In the genomic region with DNA sequence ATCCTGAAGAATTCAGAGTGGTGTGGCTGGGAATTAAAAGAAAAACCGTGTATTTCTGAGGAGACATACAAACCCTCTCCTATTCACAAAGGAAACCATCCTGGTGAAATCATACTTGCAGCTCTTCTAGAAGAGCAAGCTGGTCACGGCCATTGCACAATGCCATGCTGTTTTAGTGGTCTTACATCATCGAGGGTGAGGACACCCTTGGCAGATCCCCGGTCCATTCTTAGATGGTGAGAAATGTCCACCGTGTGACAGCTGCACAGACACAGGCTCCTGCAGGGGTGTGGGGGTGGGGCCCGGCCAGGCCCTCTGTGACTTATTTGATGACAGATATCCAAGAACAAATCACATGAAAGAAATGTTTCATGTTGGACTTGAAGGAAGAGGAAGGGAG, we compare ENCODE assay signal across 10 mouse cellular contexts. TPM values are rescaled to one million over a fixed set of nuclear protein-coding genes. Genes with fewer than 3 reads are reported as not detected.
A peak's percentile ranks its signal among the peaks of the same experiment; 100 is the strongest.
DNase-seq lines count a peak whose midpoint lies in the region; ATAC-seq lines count a peak whose summit lies in the region.
"Had no signal": no experiment of that assay in that cellular context is flagged by ENCODE, and none has a peak within 500 bp of the region (broad histone marks: within the 10 kb centered on the region; RNA-seq: fewer than 3 reads in every experiment).

No protein-coding gene starts in this region.

- WGBS in heart, embryonic 10.5 days = 47% methylated on average over 6 of the region's 6 CpGs
- 30% methylated on average over 6 of the region's 6 CpGs for WGBS in lung, embryonic 15.5 days

- H3K9ac ChIP-seq in lung, embryonic 15.5 days = no peak overlapping the region
- H3K9ac ChIP-seq: limb, embryonic 12.5 days had no signal

- no peak overlapping the region for H3K4me3 ChIP-seq in heart, embryonic 10.5 days
- no peak overlapping the region for H3K4me3 ChIP-seq in lung, embryonic 15.5 days
- H3K4me3 ChIP-seq: limb, embryonic 12.5 days had no signal

- no peak overlapping the region for H3K4me2 ChIP-seq in lung, embryonic 15.5 days
- H3K4me2 ChIP-seq: limb, embryonic 12.5 days had no signal

- no peaks in the 10 kb centered on the region for H3K36me3 ChIP-seq in heart, embryonic 10.5 days
- H3K36me3 ChIP-seq in lung, embryonic 15.5 days = no peaks in the 10 kb centered on the region
- H3K36me3 ChIP-seq: limb, embryonic 12.5 days had no signal

- H3K27me3 ChIP-seq in heart, embryonic 10.5 days (ENCODE audit: insufficient read depth, poor library complexity, severe bottlenecking) = no peaks in the 10 kb centered on the region
- H3K27me3 ChIP-seq in lung, embryonic 15.5 days = no peaks in the 10 kb centered on the region
- H3K27me3 ChIP-seq: limb, embryonic 12.5 days had no signal

- DNase-seq in heart, adult 11 months = peak; percentile 98
- DNase-seq in heart, embryonic 10.5 days (ENCODE audit: low spot score) = no peak
- DNase-seq in MN1 (ENCODE audit: low spot score) = peak; percentile 74
- DNase-seq in urinary bladder, adult 18-20 months (ENCODE audit: low spot score in 2 of 2) = no peak
- DNase-seq in right cerebral cortex, postnatal 14 days = no peak

- H3K27ac ChIP-seq in heart, embryonic 10.5 days = no peak overlapping the region
- peak overlapping the region; percentile 64 for H3K27ac ChIP-seq in lung, embryonic 15.5 days
- H3K27ac ChIP-seq: limb, embryonic 12.5 days had no signal

- H3K4me1 ChIP-seq in heart, embryonic 10.5 days = peaks cover 10% of the 10 kb centered on the region; the same call in 1 of the 2 replicates
- H3K4me1 ChIP-seq in lung, embryonic 15.5 days = peaks cover 17% of the 10 kb centered on the region
- H3K4me1 ChIP-seq: limb, embryonic 12.5 days had no signal

- peak; percentile 99 for ATAC-seq in granulocyte monocyte progenitor cell, adult 5-6 weeks (replicated peaks; ENCODE audit: poor library complexity, severe bottlenecking)
- ATAC-seq in lung, embryonic 15.5 days (ENCODE audit: borderline replicate concordance, extremely low read depth, low FRiP score, low TSS enrichment) = peak; percentile 89
- ATAC-seq in CD4-positive, CD25-positive, alpha-beta regulatory T cell, adult 4 months = no peak

- no peaks in the 10 kb centered on the region for H3K9me3 ChIP-seq in heart, embryonic 10.5 days
- no peaks in the 10 kb centered on the region for H3K9me3 ChIP-seq in lung, embryonic 15.5 days

RNA-seq across cellular contexts. Expression of gene Gm42372, which starts 8.9 kb away (rescaled TPM):
- 0.22 and 0.24 TPM in 2 replicates for polyA plus RNA-seq in heart, embryonic 10.5 days (2016; fragmentation: Nextera tagmentation; extraction: Ambion mirVana)
- 0.09 TPM in 1 of 2 replicates, not detected in the other for total RNA-seq in granulocyte monocyte progenitor cell, adult 5-6 weeks (2014; fragmentation: Nextera tagmentation)
- total RNA-seq in granulocyte monocyte progenitor cell, adult 5-6 weeks (2017) = 0.04 TPM in 1 of 2 replicates, not detected in the other
- polyA plus RNA-seq in lung, embryonic 15.5 days (2015; fragmentation: Nextera tagmentation; extraction: Ambion mirVana) = 0.16 and 0.17 TPM in 2 replicates
- 1 to 10 TPM; 4.8 to 4.9 TPM for polyA plus RNA-seq in CD4-positive, CD25-positive, alpha-beta regulatory T cell, adult 4 months (2017; shearing (Covaris generic))

RNA-seq across cellular contexts. Expression of gene Pnmal1, which starts 14.5 kb away (rescaled TPM):
- polyA plus RNA-seq in heart, embryonic 10.5 days (2016; fragmentation: Nextera tagmentation; extraction: Ambion mirVana) = 0.16 and 0.30 TPM in 2 replicates
- not detected in 2 replicates for total RNA-seq in granulocyte monocyte progenitor cell, adult 5-6 weeks (2014; fragmentation: Nextera tagmentation)
- total RNA-seq in granulocyte monocyte progenitor cell, adult 5-6 weeks (2017) = not detected in 2 replicates
- polyA plus RNA-seq in lung, embryonic 15.5 days (2015; fragmentation: Nextera tagmentation; extraction: Ambion mirVana) = 0.11 and 0.36 TPM in 2 replicates
- polyA plus RNA-seq in CD4-positive, CD25-positive, alpha-beta regulatory T cell, adult 4 months (2017; shearing (Covaris generic)) = not detected
- total RNA-seq: hematopoietic stem cell, adult 5-6 weeks had no signal

RNA-seq across cellular contexts. Expression of gene Ccdc8, which starts 18.5 kb away (rescaled TPM):
- 13.3 and 19.7 TPM in 2 replicates for polyA plus RNA-seq in heart, embryonic 10.5 days (2016; fragmentation: Nextera tagmentation; extraction: Ambion mirVana)
- total RNA-seq in granulocyte monocyte progenitor cell, adult 5-6 weeks (2014; fragmentation: Nextera tagmentation) = 4.6 and 4.9 TPM in 2 replicates
- total RNA-seq in granulocyte monocyte progenitor cell, adult 5-6 weeks (2017) = 4.8 and 6.5 TPM in 2 replicates
- 34.9 and 35.9 TPM in 2 replicates for polyA plus RNA-seq in lung, embryonic 15.5 days (2015; fragmentation: Nextera tagmentation; extraction: Ambion mirVana)
- polyA plus RNA-seq in CD4-positive, CD25-positive, alpha-beta regulatory T cell, adult 4 months (2017; shearing (Covaris generic)) = under 1 TPM in 1 of 2 experiments, not detected in 1; 0.20 TPM

RNA-seq across cellular contexts. Expression of gene Pnmal2, which starts 29.5 kb away (rescaled TPM):
- polyA plus RNA-seq in heart, embryonic 10.5 days (2016; fragmentation: Nextera tagmentation; extraction: Ambion mirVana) = 1.7 and 2.2 TPM in 2 replicates
- not detected in 2 replicates for total RNA-seq in granulocyte monocyte progenitor cell, adult 5-6 weeks (2014; fragmentation: Nextera tagmentation)
- total RNA-seq in granulocyte monocyte progenitor cell, adult 5-6 weeks (2017) = 0.04 TPM in 1 of 2 replicates, not detected in the other
- 6.2 and 6.6 TPM in 2 replicates for polyA plus RNA-seq in lung, embryonic 15.5 days (2015; fragmentation: Nextera tagmentation; extraction: Ambion mirVana)
- polyA plus RNA-seq in CD4-positive, CD25-positive, alpha-beta regulatory T cell, adult 4 months (2017; shearing (Covaris generic)) = not detected
- total RNA-seq: hematopoietic stem cell, adult 5-6 weeks had no signal

RNA-seq across cellular contexts. Expression of gene Calm3, which starts 50.1 kb away (rescaled TPM):
- 114 and 117 TPM in 2 replicates for polyA plus RNA-seq in heart, embryonic 10.5 days (2016; fragmentation: Nextera tagmentation; extraction: Ambion mirVana)
- total RNA-seq in granulocyte monocyte progenitor cell, adult 5-6 weeks (2014; fragmentation: Nextera tagmentation) = 188 and 246 TPM in 2 replicates
- 463 and 465 TPM in 2 replicates for total RNA-seq in granulocyte monocyte progenitor cell, adult 5-6 weeks (2017)
- 101 and 104 TPM in 2 replicates for polyA plus RNA-seq in lung, embryonic 15.5 days (2015; fragmentation: Nextera tagmentation; extraction: Ambion mirVana)
- polyA plus RNA-seq in CD4-positive, CD25-positive, alpha-beta regulatory T cell, adult 4 months (2017; shearing (Covaris generic)) = 100 to 1,000 TPM in 1 of 2 experiments, 10 to 100 TPM in 1; 48.5 to 103 TPM

Comparison
In these comparisons a context has a peak if more than half of its experiments do, and no peak if none do; other contexts are left out.
1. DNase-seq: peak in heart, adult 11 months (single experiment) and MN1 (single experiment); none in heart, embryonic 10.5 days (single experiment), urinary bladder, adult 18-20 months (0 of 2) and right cerebral cortex, postnatal 14 days (single experiment).
2. RNA of gene Ccdc8, which starts 18.5 kb away (polyA plus RNA-seq): 34.9 to 35.9 TPM in lung, embryonic 15.5 days and 13.3 to 19.7 TPM in heart, embryonic 10.5 days; 0.20 TPM in CD4-positive, CD25-positive, alpha-beta regulatory T cell, adult 4 months; every median in the first group is over 10 times any median in the second.